Mouse (Mus musculus) intestine, embryonic 14.5 days (tissue): Measurements from ENCODE around the gene Chrna5. TPM values are rescaled to one million over a fixed set of nuclear protein-coding genes. Genes with fewer than 3 reads are reported as not detected.
A peak's percentile ranks its signal among the peaks of the same experiment; 100 is the strongest.
"Not testable (repeated sequence)": the region's sequence is repeated elsewhere in the genome, so short reads cannot be mapped to it uniquely, and the experiment has no call there.

Experiments
- ATAC-seq: fragments of 200-750 bp; cut with Nextera tagmentation; replicated peaks from 2 replicates; pipeline ENCODE4 v1.8.0; 2017; ENCODE audit warnings: low read depth, moderate number of reproducible peaks, moderate TSS enrichment, moderate library complexity; ENCODE audit not compliant: low FRiP score, low TSS enrichment
- DNase-seq: peaks from one replicate; pipeline ENCODE4 v3.0.0-alpha.2; 2018; ENCODE audit warnings: low spot score
- H3K27ac ChIP-seq: fragments of 300-500 bp; sonication (generic); 2 replicates; pipeline ENCODE4 v1.5.1; 2014; ENCODE audit warnings: low read depth, mild to moderate bottlenecking, control low read depth
- H3K27me3 ChIP-seq: fragments of 300-500 bp; sonication (generic); replicated peaks from 2 replicates; pipeline ENCODE4 v1.6.1; 2014; ENCODE audit warnings: low read length, control low read depth; ENCODE audit not compliant: control insufficient read depth, insufficient read depth
- H3K36me3 ChIP-seq: fragments of 300-500 bp; sonication (generic); 2 replicates; pipeline ENCODE4 v1.6.1; 2014; ENCODE audit warnings: low read length, control low read depth; ENCODE audit not compliant: control insufficient read depth, insufficient read depth
- H3K4me1 ChIP-seq: fragments of 300-500 bp; sonication (generic); replicated peaks from 2 replicates; pipeline ENCODE4 v1.6.1; 2014; ENCODE audit warnings: low read length, control low read depth, mixed read lengths; ENCODE audit not compliant: control insufficient read depth, insufficient read depth
- H3K4me2 ChIP-seq: fragments of 300-500 bp; sonication (generic); 2 replicates; pipeline ENCODE4 v1.6.1; 2014; ENCODE audit warnings: low read length
- H3K4me3 ChIP-seq: fragments of 300-500 bp; sonication (generic); 2 replicates; pipeline ENCODE4 v1.5.1; 2014; ENCODE audit warnings: low read depth, low read length, control low read depth, mixed read lengths
- H3K9ac ChIP-seq: fragments of 300-500 bp; sonication (generic); 2 replicates; pipeline ENCODE4 v1.6.1; 2014; ENCODE audit warnings: mild to moderate bottlenecking, low read length
- H3K9me3 ChIP-seq: fragments of 300-500 bp; sonication (generic); 2 replicates; pipeline ENCODE4 v1.6.1; 2016; ENCODE audit warnings: low read length, control low read depth; ENCODE audit not compliant: control insufficient read depth
- WGBS: fragments of 180-500 bp; shearing (Covaris S2); extraction: QIAGEN DNeasy Blood & Tissue Kit; methylation state at CpG from one replicate; pipeline ENCODE4 v1.1.7; 2014; 5-methylcytosine and 5-hydroxymethylcytosine counted together
- polyA plus RNA-seq: library from polyadenylated mRNA; unstranded; fragments of >200 nt; fragmentation: Nextera tagmentation; extraction: Ambion mirVana; gene quantifications from 2 replicates; pipeline ENCODE4 v1.2.1, GENCODE M21; 2014

The Chrna5 gene
- polyA plus RNA-seq, result 4.5 and 5.3 TPM in 2 replicates

DNA sequence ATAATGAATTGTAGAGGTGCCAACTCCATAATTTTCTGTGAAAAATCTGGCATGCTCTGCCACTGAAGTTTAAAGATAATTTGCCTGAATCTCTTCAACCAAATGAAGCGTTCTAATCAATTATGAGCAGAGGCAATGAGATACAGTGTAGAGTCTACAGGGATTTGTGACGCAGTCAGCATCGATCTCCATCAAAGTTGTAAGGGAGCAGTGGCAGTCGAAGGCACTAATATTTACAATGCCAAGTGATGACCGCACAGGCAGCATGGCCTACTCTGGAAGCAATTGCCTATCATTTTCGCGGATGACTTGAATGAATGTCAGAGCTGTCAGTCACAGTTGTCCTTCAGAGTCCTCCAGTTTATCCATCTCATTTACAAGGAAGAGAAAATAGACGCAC is at the start of gene Chrna5:
Gene Chrna5, plus strand, starts transcription at position 207 of the 400 bp plus-strand sequence.
- H3K9me3 ChIP-seq, result no peaks in the 10 kb centered on the region
- H3K27me3 ChIP-seq, result peaks cover 46% of the 10 kb centered on the region
- peak within 1 kb of the TSS; percentile 77 for H3K4me2 ChIP-seq
- H3K9ac ChIP-seq, result peak within 1 kb of the TSS; percentile 29; the same call in 1 of the 2 replicates
- no peak for DNase-seq
- H3K27ac ChIP-seq, result no peak within 1 kb of the TSS
- peak within 1 kb of the TSS; percentile 50 for H3K4me3 ChIP-seq
- no peaks in the 10 kb centered on the region for H3K36me3 ChIP-seq
- 62% methylated on average over 8 of the region's 8 CpGs for WGBS
- no peak for ATAC-seq
- H3K4me1 ChIP-seq, result peaks cover 8% of the 10 kb centered on the region; the same call in 1 of the 2 replicates

GRCm38 (mm10) chr9:54931765-54932164 is 48.9 kb upstream of the Chrna5 start:
- DNase-seq (no peak), ATAC-seq (no peak)
- no peaks in the 10 kb centered on the region for H3K36me3 ChIP-seq
- no peak overlapping the region for H3K9ac ChIP-seq
- no peaks in the 10 kb centered on the region for H3K9me3 ChIP-seq
- no peaks in the 10 kb centered on the region for H3K27me3 ChIP-seq
- no peak overlapping the region for H3K27ac ChIP-seq
- no peaks in the 10 kb centered on the region for H3K4me1 ChIP-seq
- 0% methylated on average over 1 of the region's 1 CpGs for WGBS
- H3K4me2 ChIP-seq, result no peak overlapping the region
- H3K4me3 ChIP-seq, result no peak overlapping the region

- Histone ChIP-seq H3K4me1 (no peaks in the 10 kb centered on the region), H3K4me3 (no peak overlapping the region), H3K9me3 (no peaks in the 10 kb centered on the region), H3K4me2 (no peak overlapping the region), H3K36me3 (no peaks in the 10 kb centered on the region), H3K27ac (no peak overlapping the region), H3K27me3 (no peaks in the 10 kb centered on the region), H3K9ac (no peak overlapping the region)
- ATAC-seq (no peak), DNase-seq (no peak)
- WGBS, result 57% methylated on average over 2 of the region's 2 CpGs
Observed at GRCm38 (mm10) chr9:54932379-54932778, 48.3 kb upstream of the Chrna5 start.

GRCm38 (mm10) chr9:54942071-54942470 is 38.6 kb upstream of the Chrna5 start:
- no peak for ATAC-seq
- Histone ChIP-seq H3K4me3 (no peak overlapping the region), H3K27ac (no peak overlapping the region), H3K36me3 (no peaks in the 10 kb centered on the region), H3K9ac (no peak overlapping the region), H3K27me3 (no peaks in the 10 kb centered on the region), H3K9me3 (no peaks in the 10 kb centered on the region), H3K4me2 (no peak overlapping the region), H3K4me1 (no peaks in the 10 kb centered on the region)
- DNase-seq, result no peak
- 86% methylated on average over 4 of the region's 4 CpGs for WGBS

GRCm38 (mm10) chr9:54944467-54944866 is 36.2 kb upstream of the Chrna5 start:
- no peak overlapping the region for H3K27ac ChIP-seq
- H3K9ac ChIP-seq, result no peak overlapping the region
- H3K36me3 ChIP-seq, result no peaks in the 10 kb centered on the region
- no peaks in the 10 kb centered on the region for H3K27me3 ChIP-seq
- H3K4me3 ChIP-seq, result no peak overlapping the region
- no peaks in the 10 kb centered on the region for H3K9me3 ChIP-seq
- no peak for ATAC-seq
- WGBS, result 71% methylated on average over 2 of the region's 2 CpGs
- DNase-seq, result no peak
- no peak overlapping the region for H3K4me2 ChIP-seq
- no peaks in the 10 kb centered on the region for H3K4me1 ChIP-seq

GRCm38 (mm10) chr9:54946256-54946655 is 34.4 kb upstream of the Chrna5 start:
- 73% methylated on average over 16 of the region's 16 CpGs for WGBS
- Histone ChIP-seq H3K27me3 (no peaks in the 10 kb centered on the region), H3K9ac (no peak overlapping the region), H3K4me2 (no peak overlapping the region), H3K4me3 (no peak overlapping the region), H3K36me3 (no peaks in the 10 kb centered on the region), H3K27ac (no peak overlapping the region), H3K4me1 (peaks cover under 1% of the 10 kb centered on the region), H3K9me3 (no peaks in the 10 kb centered on the region)
- ATAC-seq, result no peak
- no peak for DNase-seq

DNA sequence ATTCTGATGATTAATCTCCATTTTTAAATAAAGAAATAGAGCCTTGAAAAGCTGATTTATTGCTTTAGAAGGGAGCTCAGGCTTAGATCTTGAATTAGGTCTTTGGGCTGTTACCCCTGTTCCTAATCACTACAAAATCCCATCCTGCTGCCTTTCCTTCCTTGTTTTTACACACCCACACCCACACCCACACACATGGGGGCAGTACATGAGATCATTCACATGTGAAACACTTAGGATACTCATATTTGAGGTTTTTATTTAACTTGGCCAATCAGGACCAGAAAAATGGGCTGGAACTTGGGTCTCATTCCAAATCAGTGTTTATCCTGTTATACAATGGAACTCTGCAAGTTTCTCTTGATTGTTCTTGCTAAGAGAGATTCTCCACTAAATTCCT is 31.2 kb upstream of the Chrna5 start:
- no peak for ATAC-seq
- Histone ChIP-seq H3K9ac (no peak overlapping the region), H3K27ac (no peak overlapping the region), H3K4me2 (no peak overlapping the region), H3K36me3 (peaks cover 24% of the 10 kb centered on the region), H3K27me3 (no peaks in the 10 kb centered on the region), H3K4me3 (no peak overlapping the region), H3K4me1 (peaks cover 12% of the 10 kb centered on the region), H3K9me3 (no peaks in the 10 kb centered on the region)
- no peak for DNase-seq

- DNase-seq, H3K9me3 ChIP-seq, H3K27me3 ChIP-seq: not testable (repeated sequence)
- Histone ChIP-seq H3K36me3 (peaks cover 31% of the 10 kb centered on the region), H3K9ac (peak overlapping the region; percentile 79), H3K4me2 (peak overlapping the region; percentile 90), H3K27ac (peak overlapping the region; percentile 91), H3K4me1 (peaks cover 12% of the 10 kb centered on the region), H3K4me3 (peak overlapping the region; percentile 83)
- 50% methylated on average over 8 of the region's 8 CpGs for WGBS
- ATAC-seq, result peak; percentile 16; the same call in 1 of the 2 replicates
Observed at GRCm38 (mm10) chr9:54950162-54950561, 30.5 kb upstream of the Chrna5 start.

GRCm38 (mm10) chr9:54950575-54951321 is 29.9 kb upstream of the Chrna5 start, which contains the start of the genes Psma4 and AY074887:
Psma4 (plus strand) TSS chr9:54950790.
AY074887 (minus strand) TSS chr9:54950998.
- peaks cover 37% of the 10 kb centered on the region for H3K36me3 ChIP-seq
- H3K4me1 ChIP-seq, result peaks cover 12% of the 10 kb centered on the region
- peak within 1 kb of the TSS; percentile 79 for H3K9ac ChIP-seq
- ATAC-seq (peak; percentile 99), DNase-seq (peak; percentile 98)
- no peaks in the 10 kb centered on the region for H3K27me3 ChIP-seq
- under 1% methylated on average over 65 of the region's 65 CpGs for WGBS
- H3K9me3 ChIP-seq, result no peaks in the 10 kb centered on the region
- H3K27ac ChIP-seq, result peak within 1 kb of the TSS; percentile 91
- peak within 1 kb of the TSS; percentile 90 for H3K4me2 ChIP-seq
- peak within 1 kb of the TSS; percentile 83 for H3K4me3 ChIP-seq
